Mouse (Mus musculus): Measurements from ENCODE around the gene Mybl2. TPM values are rescaled to one million over a fixed set of nuclear protein-coding genes. Genes with fewer than 3 reads are reported as not detected.

Mybl2 gene
- polyA plus RNA-seq, 1 experiment from 2014 or later: 10.8 TPM

DNA sequence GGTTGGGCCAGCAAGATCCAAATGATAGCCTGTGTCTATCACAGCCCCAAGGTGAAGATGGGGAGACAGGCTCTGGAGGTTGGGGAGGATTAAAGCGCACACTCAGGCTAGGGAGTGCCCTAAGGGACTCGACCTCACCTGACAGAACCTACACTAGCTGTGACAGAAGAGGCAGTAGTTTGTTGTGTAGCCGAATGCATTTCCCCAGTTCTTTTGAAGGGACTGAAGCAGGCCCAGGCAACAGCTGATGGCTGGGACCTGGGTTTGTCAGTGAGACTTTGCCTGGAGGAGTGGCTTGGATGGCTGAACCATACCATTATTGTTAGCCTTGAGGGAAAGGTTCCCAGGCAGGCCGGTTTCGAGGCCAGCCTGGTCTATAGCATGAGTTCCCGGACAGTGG, 30.6 kb downstream of the Mybl2 start:
- H3K36me3 ChIP-seq (ENCODE audit: control insufficient read depth, insufficient read depth, low read length): no peaks in the 10 kb centered on the region
- H3K4me1 ChIP-seq (ENCODE audit: control insufficient read depth in 2 of 2, insufficient read depth in 2 of 2, low read length in 2 of 2): peaks cover 0 to 2% of the 10 kb centered on the region in 2 experiments; a peak in 1 of 4 replicates
- H3K4me2 ChIP-seq (ENCODE audit: low read length): no peak overlapping the region
- H3K4me3 ChIP-seq (ENCODE audit: control insufficient read depth in 1 of 2, insufficient read depth in 1 of 2, low read depth in 1 of 2, low read length in 2 of 2): no peak overlapping the region
- no peak for ATAC-seq (ENCODE audit: insufficient number of reproducible peaks, insufficient read depth, low FRiP score, low read depth)
- H3K27me3 ChIP-seq (ENCODE audit: control insufficient read depth, insufficient read depth, low read length): no peaks in the 10 kb centered on the region
- 79% methylated on average over 6 of the region's 6 CpGs for WGBS
- H3K9me3 ChIP-seq (ENCODE audit: control insufficient read depth, low read length): no peaks in the 10 kb centered on the region
- H3K9ac ChIP-seq (ENCODE audit: low read length): no peak overlapping the region
- H3K27ac ChIP-seq (replicated peaks in 1 of 2; ENCODE audit: control insufficient read depth in 1 of 2, insufficient read depth in 1 of 2, low read depth in 2 of 2, low read length in 2 of 2): no peak overlapping the region

- Histone ChIP-seq H3K9ac (ENCODE audit: low read length) (no peak overlapping the region), H3K27ac (replicated peaks in 1 of 2; ENCODE audit: control insufficient read depth in 1 of 2, insufficient read depth in 1 of 2, low read depth in 2 of 2, low read length in 2 of 2) (no peak overlapping the region), H3K4me1 (ENCODE audit: control insufficient read depth in 2 of 2, insufficient read depth in 2 of 2, low read length in 2 of 2) (peaks cover 0 to 2% of the 10 kb centered on the region in 2 experiments; a peak in 1 of 4 replicates), H3K4me2 (ENCODE audit: low read length) (no peak overlapping the region), H3K36me3 (ENCODE audit: control insufficient read depth, insufficient read depth, low read length) (no peaks in the 10 kb centered on the region), H3K4me3 (ENCODE audit: control insufficient read depth in 1 of 2, insufficient read depth in 1 of 2, low read depth in 1 of 2, low read length in 2 of 2) (no peak overlapping the region), H3K27me3 (ENCODE audit: control insufficient read depth, insufficient read depth, low read length) (no peaks in the 10 kb centered on the region), H3K9me3 (ENCODE audit: control insufficient read depth, low read length) (no peaks in the 10 kb centered on the region)
- WGBS: 41% methylated on average over 8 of the region's 8 CpGs
- no peak for ATAC-seq (ENCODE audit: insufficient number of reproducible peaks, insufficient read depth, low FRiP score, low read depth)
Observed at GRCm38 (mm10) chr2:163086561-163086960, 32.1 kb downstream of the Mybl2 start.

- ATAC-seq (ENCODE audit: insufficient number of reproducible peaks, insufficient read depth, low FRiP score, low read depth): no peak
- no peaks in the 10 kb centered on the region for H3K27me3 ChIP-seq (ENCODE audit: control insufficient read depth, insufficient read depth, low read length)
Observed at GRCm38 (mm10) chr2:163087728-163088127, 33.2 kb downstream of the Mybl2 start, which contains the start of gene Gtsf1l. Gene Gtsf1l, minus strand, starts transcription at chr2:163087855.

GRCm38 (mm10) chr2:163089475-163090123, 35.1 kb downstream of the Mybl2 start:
- Histone ChIP-seq H3K9me3 (ENCODE audit: control insufficient read depth, low read length) (no peaks in the 10 kb centered on the region), H3K9ac (ENCODE audit: low read length) (no peak overlapping the region), H3K4me2 (ENCODE audit: low read length) (no peak overlapping the region), H3K27ac (replicated peaks in 1 of 2; ENCODE audit: control insufficient read depth in 1 of 2, insufficient read depth in 1 of 2, low read depth in 2 of 2, low read length in 2 of 2) (no peak overlapping the region), H3K36me3 (ENCODE audit: control insufficient read depth, insufficient read depth, low read length) (no peaks in the 10 kb centered on the region), H3K27me3 (ENCODE audit: control insufficient read depth, insufficient read depth, low read length) (no peaks in the 10 kb centered on the region), H3K4me1 (ENCODE audit: control insufficient read depth in 2 of 2, insufficient read depth in 2 of 2, low read length in 2 of 2) (no peaks in the 10 kb centered on the region), H3K4me3 (ENCODE audit: control insufficient read depth in 1 of 2, insufficient read depth in 1 of 2, low read depth in 1 of 2, low read length in 2 of 2) (no peak overlapping the region)
- ATAC-seq (ENCODE audit: insufficient number of reproducible peaks, insufficient read depth, low FRiP score, low read depth): no peak
- WGBS: 65% methylated on average over 5 of the region's 5 CpGs

More at GRCm38 (mm10) chr2:163087728-163088127, 33.2 kb downstream of the Mybl2 start, which contains the start of gene Gtsf1l:
- Histone ChIP-seq H3K4me1 (ENCODE audit: control insufficient read depth in 2 of 2, insufficient read depth in 2 of 2, low read length in 2 of 2) (no peaks in the 10 kb centered on the region), H3K9me3 (ENCODE audit: control insufficient read depth, low read length) (no peaks in the 10 kb centered on the region), H3K9ac (ENCODE audit: low read length) (no peak within 1 kb of the TSS), H3K27ac (replicated peaks in 1 of 2; ENCODE audit: control insufficient read depth in 1 of 2, insufficient read depth in 1 of 2, low read depth in 2 of 2, low read length in 2 of 2) (no peak within 1 kb of the TSS), H3K36me3 (ENCODE audit: control insufficient read depth, insufficient read depth, low read length) (no peaks in the 10 kb centered on the region), H3K4me3 (ENCODE audit: control insufficient read depth in 1 of 2, insufficient read depth in 1 of 2, low read depth in 1 of 2, low read length in 2 of 2) (no peak within 1 kb of the TSS), H3K4me2 (ENCODE audit: low read length) (no peak within 1 kb of the TSS)
- WGBS: 79% methylated on average over 9 of the region's 9 CpGs

- Histone ChIP-seq H3K4me3 (ENCODE audit: control insufficient read depth in 1 of 2, insufficient read depth in 1 of 2, low read depth in 1 of 2, low read length in 2 of 2) (no peak overlapping the region), H3K27ac (replicated peaks in 1 of 2; ENCODE audit: control insufficient read depth in 1 of 2, insufficient read depth in 1 of 2, low read depth in 2 of 2, low read length in 2 of 2) (no peak overlapping the region), H3K4me2 (ENCODE audit: low read length) (no peak overlapping the region), H3K4me1 (ENCODE audit: control insufficient read depth in 2 of 2, insufficient read depth in 2 of 2, low read length in 2 of 2) (no peaks in the 10 kb centered on the region), H3K9me3 (ENCODE audit: control insufficient read depth, low read length) (no peaks in the 10 kb centered on the region), H3K36me3 (ENCODE audit: control insufficient read depth, insufficient read depth, low read length) (no peaks in the 10 kb centered on the region), H3K9ac (ENCODE audit: low read length) (no peak overlapping the region), H3K27me3 (ENCODE audit: control insufficient read depth, insufficient read depth, low read length) (no peaks in the 10 kb centered on the region)
- 85% methylated on average over 10 of the region's 10 CpGs for WGBS
- no peak for ATAC-seq (ENCODE audit: insufficient number of reproducible peaks, insufficient read depth, low FRiP score, low read depth)
Observed at GRCm38 (mm10) chr2:163094909-163095308, 40.4 kb downstream of the Mybl2 start.

GRCm38 (mm10) chr2:163095784-163096183, 41.3 kb downstream of the Mybl2 start:
- no peak for ATAC-seq (ENCODE audit: insufficient number of reproducible peaks, insufficient read depth, low FRiP score, low read depth)
- Histone ChIP-seq H3K9me3 (ENCODE audit: control insufficient read depth, low read length) (no peaks in the 10 kb centered on the region), H3K4me2 (ENCODE audit: low read length) (no peak overlapping the region), H3K9ac (ENCODE audit: low read length) (no peak overlapping the region), H3K4me3 (ENCODE audit: control insufficient read depth in 1 of 2, insufficient read depth in 1 of 2, low read depth in 1 of 2, low read length in 2 of 2) (no peak overlapping the region), H3K27ac (replicated peaks in 1 of 2; ENCODE audit: control insufficient read depth in 1 of 2, insufficient read depth in 1 of 2, low read depth in 2 of 2, low read length in 2 of 2) (no peak overlapping the region), H3K4me1 (ENCODE audit: control insufficient read depth in 2 of 2, insufficient read depth in 2 of 2, low read length in 2 of 2) (no peaks in the 10 kb centered on the region), H3K36me3 (ENCODE audit: control insufficient read depth, insufficient read depth, low read length) (no peaks in the 10 kb centered on the region), H3K27me3 (ENCODE audit: control insufficient read depth, insufficient read depth, low read length) (no peaks in the 10 kb centered on the region)
- WGBS: 69% methylated on average over 3 of the region's 3 CpGs

- H3K9me3 ChIP-seq (ENCODE audit: control insufficient read depth, low read length): no peaks in the 10 kb centered on the region
- no peak overlapping the region for H3K27ac ChIP-seq (replicated peaks in 1 of 2; ENCODE audit: control insufficient read depth in 1 of 2, insufficient read depth in 1 of 2, low read depth in 2 of 2, low read length in 2 of 2)
- H3K9ac ChIP-seq (ENCODE audit: low read length): no peak overlapping the region; the same call in 1 of the 2 replicates
- H3K4me2 ChIP-seq (ENCODE audit: low read length): no peak overlapping the region
- H3K36me3 ChIP-seq (ENCODE audit: control insufficient read depth, insufficient read depth, low read length): no peaks in the 10 kb centered on the region
- ATAC-seq (ENCODE audit: insufficient number of reproducible peaks, insufficient read depth, low FRiP score, low read depth): no peak
- no peak overlapping the region for H3K4me3 ChIP-seq (ENCODE audit: control insufficient read depth in 1 of 2, insufficient read depth in 1 of 2, low read depth in 1 of 2, low read length in 2 of 2)
- H3K4me1 ChIP-seq (ENCODE audit: control insufficient read depth in 2 of 2, insufficient read depth in 2 of 2, low read length in 2 of 2): peaks cover 2 to 8% of the 10 kb centered on the region in 2 experiments; a peak in 1 of 4 replicates
- 44% methylated on average over 8 of the region's 8 CpGs for WGBS
- no peaks in the 10 kb centered on the region for H3K27me3 ChIP-seq (ENCODE audit: control insufficient read depth, insufficient read depth, low read length)
Observed at GRCm38 (mm10) chr2:163099919-163100318, 45.4 kb downstream of the Mybl2 start.

DNA sequence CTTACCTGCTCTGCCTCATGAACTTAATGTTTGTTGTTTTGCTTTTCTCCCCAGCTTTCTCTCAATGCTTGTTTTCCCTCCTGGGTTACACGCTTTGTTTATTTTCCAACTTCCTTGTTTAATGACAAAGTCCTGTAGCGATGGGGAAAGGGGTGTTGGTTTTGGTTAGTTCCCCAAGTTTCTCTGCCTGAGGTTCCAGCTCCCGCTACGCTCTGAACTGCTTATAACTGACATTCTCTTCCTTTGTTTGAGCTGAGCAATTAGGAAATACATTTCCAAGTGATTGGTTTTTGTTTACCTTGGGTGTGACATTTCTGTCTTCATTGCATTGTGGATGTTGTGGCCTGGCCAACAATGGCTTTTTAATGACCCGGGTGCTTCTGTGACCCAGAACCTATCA, 46.1 kb downstream of the Mybl2 start:
- WGBS: 71% methylated on average over 5 of the region's 5 CpGs
- Histone ChIP-seq H3K4me1 (ENCODE audit: control insufficient read depth in 2 of 2, insufficient read depth in 2 of 2, low read length in 2 of 2) (peaks cover 2 to 8% of the 10 kb centered on the region in 2 experiments; a peak in 1 of 4 replicates), H3K27me3 (ENCODE audit: control insufficient read depth, insufficient read depth, low read length) (no peaks in the 10 kb centered on the region), H3K36me3 (ENCODE audit: control insufficient read depth, insufficient read depth, low read length) (no peaks in the 10 kb centered on the region), H3K4me2 (ENCODE audit: low read length) (no peak overlapping the region), H3K4me3 (ENCODE audit: control insufficient read depth in 1 of 2, insufficient read depth in 1 of 2, low read depth in 1 of 2, low read length in 2 of 2) (no peak overlapping the region), H3K9me3 (ENCODE audit: control insufficient read depth, low read length) (no peaks in the 10 kb centered on the region), H3K9ac (ENCODE audit: low read length) (no peak overlapping the region), H3K27ac (replicated peaks in 1 of 2; ENCODE audit: control insufficient read depth in 1 of 2, insufficient read depth in 1 of 2, low read depth in 2 of 2, low read length in 2 of 2) (no peak overlapping the region)
- no peak for ATAC-seq (ENCODE audit: insufficient number of reproducible peaks, insufficient read depth, low FRiP score, low read depth)
